Mouse (Mus musculus) olfactory bulb, adult 2 months (tissue): ENCODE data around the gene A930033H14Rik.

Experiments
- CTCF ChIP-seq: fragments of 200-500 bp; IDR thresholded peaks from 2 replicates; pipeline ENCODE4 v1.5.1; 2012; ENCODE audit warnings: low read depth, mild to moderate bottlenecking, low read length, moderate library complexity; ENCODE audit not compliant: insufficient read depth
- POLR2A ChIP-seq: fragments of 200-500 bp; IDR thresholded peaks from 2 replicates; pipeline ENCODE4 v1.6.1; 2012; ENCODE audit warnings: mild to moderate bottlenecking, low read depth, low read length, moderate library complexity; ENCODE audit not compliant: insufficient read depth

DNA sequence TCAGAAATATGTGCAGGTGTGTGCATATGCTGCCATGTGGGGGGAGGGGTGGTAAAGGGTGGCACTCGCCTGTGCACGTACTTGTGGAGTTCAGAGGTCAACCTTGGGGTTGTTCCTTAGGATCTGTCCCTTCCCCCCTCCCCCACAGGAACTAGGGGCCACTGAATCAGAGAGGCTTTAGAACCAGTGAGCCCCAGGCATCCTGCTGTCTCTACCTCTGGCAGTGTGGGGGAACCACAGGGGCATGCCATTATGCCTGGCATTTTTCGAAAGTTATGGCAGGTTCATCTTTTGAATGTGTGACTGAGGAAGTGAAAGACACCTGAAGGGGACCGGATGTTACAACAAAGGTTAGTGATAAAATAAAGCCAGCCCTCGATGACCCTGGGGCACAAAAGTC, 2.2 kb downstream of the A930033H14Rik start:
- TF ChIP-seq POLR2A (no peak), CTCF (no peak)
